Mouse (Mus musculus) thymus, adult 18-20 months (tissue): Measurements from ENCODE around the gene Zbtb16.
A peak's percentile ranks its signal among the peaks of the same experiment; 100 is the strongest.

Source experiments
- DNase-seq, 2 experiments: peaks; one replicate each; pipeline ENCODE4 v3.0.0; 2022; ENCODE audit warnings: mixed read lengths in 2 of 2

The Zbtb16 gene

DNA sequence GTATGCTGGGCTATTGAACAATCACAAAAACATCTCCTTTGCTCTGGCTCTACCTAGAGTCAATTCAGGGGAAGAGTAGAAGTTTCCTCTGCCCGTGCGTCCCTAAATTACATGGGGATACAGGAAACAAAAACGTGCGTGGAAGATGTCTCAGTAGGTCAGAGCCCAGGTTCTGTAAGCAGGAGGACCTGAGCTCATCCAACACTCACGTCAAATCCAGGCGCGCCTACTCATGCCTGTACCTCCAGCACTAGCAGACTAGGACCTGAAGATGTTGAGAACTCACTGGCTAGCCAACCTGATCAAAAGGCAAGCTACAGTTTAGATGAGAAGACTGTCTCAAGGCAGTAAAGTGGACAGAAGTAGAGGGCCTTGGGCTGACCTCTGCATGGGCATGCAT, 198.9 kb downstream of the Zbtb16 start:
- DNase-seq: no peak

DNA sequence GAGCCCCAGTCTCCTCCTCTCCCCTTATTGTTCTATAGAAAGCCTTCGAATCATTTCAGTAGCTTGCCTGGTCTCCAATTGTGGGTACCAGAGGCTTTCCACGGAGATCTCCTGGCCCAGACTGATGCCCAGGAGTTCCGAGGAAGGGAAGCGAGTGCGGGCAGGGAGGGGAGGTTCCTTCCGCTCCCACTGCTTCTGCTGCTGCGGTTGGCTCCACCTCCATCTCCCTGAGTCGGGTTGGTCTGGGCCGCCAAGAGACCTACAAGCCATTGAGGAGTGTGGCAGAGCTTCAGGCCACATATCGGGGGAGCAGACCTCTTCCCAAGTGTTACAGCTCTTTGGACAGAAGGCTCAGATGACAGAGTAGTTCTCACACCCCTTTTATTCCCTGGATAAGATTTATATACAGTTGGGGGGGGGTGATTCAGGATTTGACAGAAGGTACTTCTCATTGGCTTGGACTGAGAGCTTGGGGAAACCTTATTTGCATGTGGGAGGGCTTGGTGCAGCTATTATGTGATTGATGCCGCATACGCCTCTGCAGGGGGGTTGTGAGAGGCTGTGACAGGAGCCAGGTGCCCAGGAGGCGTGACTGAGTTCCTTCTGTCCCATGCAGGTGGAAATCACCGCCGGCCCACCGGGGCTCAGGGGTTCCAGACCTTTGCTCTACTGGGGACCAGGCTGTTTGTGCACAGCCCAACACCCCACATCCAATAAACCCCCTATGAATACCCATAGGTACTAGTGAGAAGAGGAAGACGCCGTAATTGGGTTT, 200.3 kb downstream of the Zbtb16 start:
- no peak for DNase-seq

DNA sequence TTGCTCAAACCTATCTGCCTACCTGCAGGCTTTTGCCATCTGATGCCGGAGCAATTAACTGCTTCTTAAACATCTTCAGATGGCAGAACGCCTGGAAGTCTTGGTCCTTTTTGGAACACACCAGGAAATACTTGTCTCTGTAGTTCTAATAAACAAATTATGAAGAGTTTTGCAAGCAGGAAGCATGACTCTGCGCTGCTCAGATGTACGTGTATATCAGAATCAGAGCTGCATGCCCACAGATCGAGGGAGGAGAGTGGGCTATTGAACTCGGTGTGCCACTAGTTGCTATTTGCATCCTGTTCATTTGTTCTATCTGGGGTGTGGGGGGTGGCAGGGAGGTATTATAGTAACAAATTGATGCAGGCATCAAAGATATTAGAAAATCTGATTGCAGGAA, 202.9 kb downstream of the Zbtb16 start:
- no peak for DNase-seq

DNA sequence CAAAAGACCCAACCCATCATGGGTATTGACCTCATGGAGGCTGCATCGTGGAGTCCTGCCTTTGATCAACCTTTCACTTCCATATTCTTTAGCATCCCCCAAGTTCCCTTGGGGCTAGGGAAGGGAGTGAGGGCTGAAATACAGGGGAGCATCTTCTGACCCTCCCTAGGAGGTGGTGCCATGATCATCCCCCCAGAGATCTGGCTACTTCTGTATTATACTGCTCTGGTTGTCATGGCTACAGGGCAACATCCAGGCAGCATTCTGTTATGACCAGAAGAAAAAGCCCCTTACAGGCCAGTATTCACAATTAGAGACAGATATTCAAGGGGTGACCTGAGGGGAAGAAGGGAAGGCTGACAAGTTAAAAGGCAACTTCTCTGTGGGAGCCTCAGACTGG, 216.8 kb downstream of the Zbtb16 start:
- no peak for DNase-seq

DNA sequence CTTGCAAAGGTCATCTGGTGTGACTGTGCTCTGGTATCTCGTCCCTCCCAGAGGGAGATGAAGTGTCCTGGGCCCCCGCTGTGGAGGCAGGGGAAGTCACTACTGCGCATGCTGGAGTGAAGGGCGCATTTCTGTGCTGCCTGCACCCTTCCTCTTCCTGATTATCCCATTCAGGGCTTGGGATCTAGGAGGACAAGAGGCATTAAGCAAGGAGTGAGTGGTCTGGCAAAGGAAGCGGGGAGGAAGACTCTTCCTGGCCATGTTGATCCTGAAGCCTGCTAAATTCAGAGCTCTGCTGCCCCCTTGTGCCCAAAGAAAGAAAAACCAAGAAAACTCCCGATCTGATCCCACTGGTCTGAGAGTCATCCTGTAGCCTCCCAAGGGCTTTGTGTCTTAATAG, 217.4 kb downstream of the Zbtb16 start:
- DNase-seq: peak in 1 of 2 experiments; percentile 10

DNA sequence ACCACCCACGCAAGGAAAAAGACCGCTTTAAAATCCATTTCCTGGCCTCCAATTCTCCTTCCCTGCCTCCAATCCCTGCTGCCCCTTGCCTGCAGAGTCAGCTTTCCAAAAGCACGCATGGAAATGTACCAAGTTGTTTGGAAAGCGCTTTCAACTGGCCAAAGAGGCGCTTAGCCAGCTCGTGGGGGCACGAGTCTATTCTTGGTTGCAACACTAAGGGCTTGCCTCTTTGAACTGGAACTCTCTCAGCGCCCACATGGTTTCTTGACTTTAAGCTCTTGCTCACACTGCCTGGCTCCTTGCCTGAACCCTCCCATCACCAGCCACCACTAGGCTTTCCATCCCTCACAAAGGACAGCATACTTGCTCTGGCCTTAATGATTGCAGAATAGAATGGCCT, 217.9 kb downstream of the Zbtb16 start:
- DNase-seq: no peak

DNA sequence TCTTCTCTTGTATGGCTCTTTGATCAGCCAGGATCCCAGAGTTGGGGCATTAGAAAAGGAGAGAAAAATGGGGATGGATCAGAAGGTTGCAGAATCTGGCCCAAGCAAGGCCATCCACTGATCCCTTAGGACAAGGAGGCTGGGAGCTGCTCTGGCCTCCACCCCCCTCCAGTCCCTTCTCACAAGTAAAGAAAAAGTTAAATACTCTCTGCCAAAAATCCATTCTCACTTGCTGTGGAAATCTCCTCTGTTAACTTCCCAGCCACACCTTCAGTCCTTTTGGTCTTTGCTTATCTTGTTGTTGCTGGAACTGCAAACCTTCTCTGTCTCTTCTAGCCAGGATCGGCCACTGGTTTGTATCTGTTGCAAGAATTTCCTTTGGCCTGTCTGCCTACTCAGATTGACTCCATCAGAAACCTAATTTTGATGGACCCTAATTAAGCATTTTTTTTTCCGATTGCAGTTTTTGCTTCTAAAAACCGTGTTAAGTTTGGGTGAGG, 218.5 kb downstream of the Zbtb16 start:
- no peak for DNase-seq

DNA sequence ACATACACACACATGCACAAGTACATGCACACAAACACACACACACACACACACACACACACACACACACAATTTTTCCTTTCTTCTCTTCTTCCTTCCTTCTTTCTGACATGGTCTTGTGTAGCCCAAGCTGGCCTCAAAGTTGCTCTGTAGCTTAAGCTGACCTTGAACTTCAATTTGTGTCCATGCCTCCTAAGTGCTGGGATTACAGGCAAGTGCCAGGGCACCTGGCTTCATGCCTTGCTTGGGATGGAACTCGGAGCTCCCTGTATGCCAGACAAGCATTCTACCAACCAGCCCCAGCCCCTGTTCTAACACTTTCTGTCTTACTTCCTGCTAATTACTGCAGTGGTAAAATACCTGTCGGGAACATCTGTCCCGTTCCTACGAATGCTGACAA, 222.8 kb downstream of the Zbtb16 start:
- no peak for DNase-seq

DNA sequence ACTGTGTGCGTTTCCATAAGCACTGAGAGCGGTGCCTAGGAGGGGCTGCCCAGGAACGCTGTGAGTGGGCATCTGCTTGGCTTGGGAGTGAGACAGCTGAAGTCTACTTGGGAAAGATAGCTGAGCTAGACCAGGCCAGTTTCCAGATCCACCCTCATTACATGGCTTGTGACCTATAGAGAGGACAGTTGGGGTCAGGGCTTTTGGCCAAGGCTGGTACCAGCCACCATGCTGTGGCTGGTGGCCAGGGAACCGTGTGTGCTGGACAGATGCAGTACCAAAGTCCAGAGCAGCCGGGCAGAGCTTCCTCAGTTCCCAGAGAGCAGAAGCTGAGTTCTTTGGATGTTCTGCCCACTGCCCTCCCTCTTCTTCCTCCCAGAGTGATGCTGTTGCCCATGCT, 223.5 kb downstream of the Zbtb16 start:
- DNase-seq: no peak

DNA sequence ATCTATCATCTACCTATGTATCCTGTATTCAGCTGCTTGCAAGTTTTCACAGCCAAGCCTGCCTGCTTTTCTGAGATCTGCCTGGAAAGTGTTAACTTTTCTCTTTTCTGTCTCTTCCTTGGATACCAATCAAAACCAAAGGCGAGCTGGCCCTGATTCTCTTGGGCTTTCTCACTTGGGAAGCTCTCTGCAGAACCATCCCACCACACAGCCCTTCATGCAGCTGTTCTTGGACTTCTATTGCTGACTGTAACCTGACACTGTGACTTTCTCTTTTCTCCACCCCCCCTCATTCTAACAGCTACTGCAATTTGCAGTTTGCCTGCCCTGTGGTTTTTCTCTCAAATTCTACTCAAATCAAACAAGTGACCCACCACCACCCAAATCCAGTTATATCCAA, 225.0 kb downstream of the Zbtb16 start:
- DNase-seq: no peak

DNA sequence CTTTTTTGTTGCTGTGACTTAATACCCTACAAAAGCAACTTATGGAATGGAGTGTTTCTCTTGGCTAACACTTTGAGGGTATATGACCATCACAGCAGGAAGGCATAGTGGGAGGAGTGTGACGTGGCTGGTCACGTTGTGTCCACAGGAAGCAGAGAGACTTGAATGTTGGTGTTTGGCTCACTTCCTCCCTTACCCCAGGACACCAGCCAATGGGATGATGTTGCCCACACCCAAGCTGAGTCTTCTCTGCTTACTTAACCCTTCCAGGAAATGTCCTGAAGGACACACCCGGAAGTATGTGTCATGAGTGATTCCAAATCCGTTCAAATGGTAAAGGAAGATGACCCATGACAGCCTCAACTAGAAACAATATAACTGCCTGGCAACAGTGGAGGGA, 226.3 kb downstream of the Zbtb16 start:
- DNase-seq: no peak

DNA sequence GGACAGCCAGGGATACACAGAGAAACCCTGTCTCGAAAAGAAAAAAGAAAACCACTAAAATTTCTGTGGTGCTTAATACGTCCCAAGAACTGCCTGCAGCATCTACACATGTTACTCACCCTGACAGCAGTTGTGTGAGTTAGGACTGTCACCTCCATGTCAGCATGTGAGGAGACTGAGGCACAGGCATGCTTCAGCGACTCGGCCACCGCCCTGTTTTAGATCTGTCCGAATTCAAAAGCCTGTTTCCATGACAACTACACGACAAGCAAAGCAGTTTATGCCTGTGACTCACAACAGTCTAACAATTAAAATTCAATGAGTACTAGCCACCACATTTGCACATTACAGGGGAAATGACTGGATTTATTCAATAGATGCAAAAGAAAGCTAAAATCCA, 228.6 kb downstream of the Zbtb16 start:
- DNase-seq: no peak

DNA sequence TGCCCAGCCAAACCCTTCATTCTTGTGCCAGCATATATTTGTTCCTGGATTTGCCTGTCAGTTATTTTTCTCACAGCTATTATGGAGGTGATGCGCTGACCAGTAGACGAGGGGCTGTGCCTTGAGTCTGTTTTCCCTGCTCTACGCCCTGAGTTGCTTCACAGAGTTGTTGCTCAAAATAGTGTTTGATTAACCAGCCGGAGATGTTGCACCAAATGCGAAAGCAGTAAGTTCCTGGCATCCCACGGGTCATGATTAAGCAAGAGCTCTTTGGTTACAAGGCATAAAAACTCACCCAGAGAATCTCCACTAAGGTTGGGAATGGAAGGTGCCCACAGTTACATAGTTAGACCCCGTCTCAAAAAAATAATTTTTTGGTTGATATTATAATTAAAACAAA, 229.9 kb downstream of the Zbtb16 start:
- DNase-seq: no peak

DNA sequence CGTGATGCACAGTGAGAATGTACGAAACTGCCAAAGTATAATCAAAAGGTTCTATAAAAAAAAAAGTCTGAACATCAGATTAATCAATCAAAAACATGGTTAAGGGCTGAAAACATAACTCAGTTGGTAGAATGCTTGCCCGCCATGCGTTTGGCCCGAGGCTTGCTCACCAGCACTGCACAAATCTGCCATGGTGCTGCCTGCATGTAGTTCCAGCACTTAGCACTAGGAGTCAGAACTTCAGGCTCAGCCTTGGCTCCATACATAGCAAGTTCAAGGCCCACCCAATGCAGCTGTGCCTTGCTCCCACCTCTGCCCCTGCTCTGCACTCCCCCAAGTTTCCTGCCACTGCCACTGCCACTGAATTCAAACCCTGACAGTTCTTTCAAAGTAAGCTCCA, 230.3 kb downstream of the Zbtb16 start:
- DNase-seq: no peak

DNA sequence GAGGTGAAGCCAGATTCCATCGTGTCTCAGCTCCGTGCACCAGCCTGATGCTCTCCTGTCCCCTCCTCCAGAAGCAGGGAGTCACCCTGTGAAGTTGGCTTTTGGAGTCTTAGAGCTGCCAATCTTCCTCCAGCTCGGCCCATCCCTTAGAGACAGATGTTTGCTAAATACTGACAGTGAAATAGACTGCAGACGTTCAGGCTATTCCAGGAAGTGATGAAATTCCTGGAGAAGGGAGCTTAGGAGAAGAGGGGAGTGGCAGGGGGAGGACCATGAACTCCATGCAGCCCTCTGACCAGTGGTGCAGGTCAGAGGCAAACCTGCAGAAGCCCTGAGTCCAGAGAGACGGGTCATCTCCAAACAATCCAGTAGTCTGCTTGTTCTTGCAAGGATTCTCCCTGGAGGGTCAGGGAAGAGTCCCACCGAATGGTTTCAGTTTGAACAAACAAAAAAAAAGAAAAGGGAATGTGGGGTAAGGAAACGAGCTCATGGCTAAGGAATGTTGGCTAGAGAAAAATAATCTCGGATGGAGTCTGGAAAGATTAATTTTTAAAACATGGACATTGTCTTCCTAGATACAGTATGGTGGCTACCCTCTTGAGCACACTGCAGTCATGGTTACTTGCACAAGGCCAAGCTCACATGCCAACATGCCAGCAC, 231.0 kb downstream of the Zbtb16 start, which contains the start of gene Nnmt:
Gene Nnmt (minus strand): TSS at position 215 of the 660 bp plus-strand sequence.
- DNase-seq: no peak
